Mouse (Mus musculus): Measurements from ENCODE around the gene Depdc5. TPM values are rescaled to one million over a fixed set of nuclear protein-coding genes. Genes with fewer than 3 reads are reported as not detected.

Depdc5 gene
- polyA plus RNA-seq, 1 experiment from 2014 or later, result 35.0 TPM

DNA sequence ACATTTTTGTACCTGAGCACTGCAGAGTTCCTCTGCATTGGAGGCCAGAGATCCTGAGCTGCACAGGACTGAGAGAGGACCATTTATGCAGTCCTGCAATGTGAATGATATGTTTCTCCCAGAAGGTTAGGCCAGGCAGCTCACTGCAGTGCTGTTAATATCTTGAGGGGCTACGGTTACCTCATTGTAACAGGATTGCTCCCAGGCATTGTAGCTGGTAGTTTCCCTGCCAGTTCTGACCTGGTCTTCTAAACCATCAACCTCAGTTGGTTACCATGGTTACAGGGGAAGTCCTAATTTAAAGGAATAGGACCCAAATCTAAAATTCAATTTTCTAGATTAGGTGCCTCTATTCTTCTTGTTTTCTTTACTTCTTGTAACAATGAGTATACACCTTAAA lies 121.9 kb downstream of the Depdc5 start:
- Histone ChIP-seq H3K4me2 (no peak overlapping the region), H3K27me3 (ENCODE audit: control insufficient read depth, insufficient read depth, low read length) (no peaks in the 10 kb centered on the region), H3K9ac (ENCODE audit: low read length) (no peak overlapping the region), H3K4me1 (ENCODE audit: control insufficient read depth, insufficient read depth, low read length) (no peaks in the 10 kb centered on the region), H3K27ac (ENCODE audit: low read depth, low read length) (no peak overlapping the region), H3K4me3 (ENCODE audit: low read depth, low read length) (no peak overlapping the region), H3K36me3 (ENCODE audit: control insufficient read depth, insufficient read depth, low read length) (peaks cover 15% of the 10 kb centered on the region), H3K9me3 (ENCODE audit: control insufficient read depth, low read length) (no peaks in the 10 kb centered on the region)
- 73% methylated on average over 1 of the region's 1 CpGs for WGBS
- ATAC-seq (ENCODE audit: low FRiP score) (no peak), DNase-seq (ENCODE audit: low spot score, missing footprints) (no peak)

DNA sequence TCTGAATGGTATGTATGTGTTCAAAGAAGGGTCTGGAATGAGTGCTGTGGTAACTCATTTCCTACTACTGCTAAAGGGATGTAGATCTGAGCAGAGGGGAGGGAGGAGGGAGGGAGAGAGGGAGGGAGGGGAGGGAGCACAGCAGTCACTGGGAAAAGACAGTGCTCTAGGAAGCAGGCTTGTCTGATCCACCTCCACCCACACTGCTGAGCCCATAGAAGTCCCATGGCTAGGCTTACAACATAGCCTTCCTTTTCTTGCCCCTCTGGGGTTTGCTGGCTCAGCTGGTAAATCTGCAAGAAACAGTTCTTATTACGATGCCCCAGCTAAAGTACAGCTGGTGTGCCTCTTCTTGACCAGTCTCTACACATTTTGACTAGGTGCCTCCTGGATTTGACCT lies 124.4 kb downstream of the Depdc5 start:
- Histone ChIP-seq H3K9me3 (ENCODE audit: control insufficient read depth, low read length) (no peaks in the 10 kb centered on the region), H3K27ac (ENCODE audit: low read depth, low read length) (no peak overlapping the region), H3K9ac (ENCODE audit: low read length) (no peak overlapping the region), H3K27me3 (ENCODE audit: control insufficient read depth, insufficient read depth, low read length) (no peaks in the 10 kb centered on the region), H3K4me3 (ENCODE audit: low read depth, low read length) (no peak overlapping the region), H3K4me1 (ENCODE audit: control insufficient read depth, insufficient read depth, low read length) (no peaks in the 10 kb centered on the region), H3K36me3 (ENCODE audit: control insufficient read depth, insufficient read depth, low read length) (peaks cover 7% of the 10 kb centered on the region; the same call in 1 of the 2 replicates), H3K4me2 (no peak overlapping the region)
- DNase-seq (ENCODE audit: low spot score, missing footprints) (no peak), ATAC-seq (ENCODE audit: low FRiP score) (no peak)
- WGBS, result 75% methylated on average over 1 of the region's 1 CpGs

DNA sequence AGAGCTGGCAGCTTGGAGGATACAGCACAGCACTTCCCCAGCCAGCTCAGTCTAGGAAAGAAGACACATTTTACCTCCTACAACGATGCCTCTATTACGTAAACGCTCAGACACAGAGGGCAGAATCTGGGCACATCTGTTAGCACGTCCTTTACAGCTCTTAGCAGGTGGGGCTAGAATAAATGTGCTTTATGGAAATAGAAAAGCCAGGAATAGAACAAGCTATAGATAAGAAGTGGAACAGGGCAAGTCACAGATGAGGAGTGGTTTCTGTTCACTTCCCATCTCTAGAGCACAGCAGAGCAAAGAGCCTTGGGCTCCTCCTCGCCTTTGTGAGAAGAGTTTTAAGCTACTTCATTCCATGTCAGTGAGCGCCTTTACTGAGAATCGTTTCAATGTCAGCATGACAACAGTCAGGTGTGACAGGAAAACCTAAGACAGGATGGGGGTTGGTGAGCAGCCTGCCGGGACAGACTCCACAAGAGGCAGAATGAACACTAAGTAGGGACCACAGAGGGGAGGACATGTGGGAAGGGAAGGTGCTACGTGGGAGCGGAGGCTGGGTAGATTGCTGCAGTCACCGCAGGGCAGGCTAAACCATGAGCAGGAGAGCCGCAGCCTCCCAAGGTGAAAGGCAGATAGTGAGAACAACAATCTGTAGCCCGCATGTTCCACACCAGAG lies 126.6 kb downstream of the Depdc5 start:
- no peaks in the 10 kb centered on the region for H3K4me1 ChIP-seq (ENCODE audit: control insufficient read depth, insufficient read depth, low read length)
- no peak overlapping the region for H3K27ac ChIP-seq (ENCODE audit: low read depth, low read length)
- H3K4me2 ChIP-seq, result no peak overlapping the region
- no peak overlapping the region for H3K4me3 ChIP-seq (ENCODE audit: low read depth, low read length)
- no peaks in the 10 kb centered on the region for H3K9me3 ChIP-seq (ENCODE audit: control insufficient read depth, low read length)
- H3K36me3 ChIP-seq (ENCODE audit: control insufficient read depth, insufficient read depth, low read length), result no peaks in the 10 kb centered on the region
- WGBS, result 85% methylated on average over 13 of the region's 13 CpGs
- no peak for ATAC-seq (ENCODE audit: low FRiP score)
- no peak for DNase-seq (ENCODE audit: low spot score, missing footprints)
- H3K9ac ChIP-seq (ENCODE audit: low read length), result no peak overlapping the region
- H3K27me3 ChIP-seq (ENCODE audit: control insufficient read depth, insufficient read depth, low read length), result no peaks in the 10 kb centered on the region

DNA sequence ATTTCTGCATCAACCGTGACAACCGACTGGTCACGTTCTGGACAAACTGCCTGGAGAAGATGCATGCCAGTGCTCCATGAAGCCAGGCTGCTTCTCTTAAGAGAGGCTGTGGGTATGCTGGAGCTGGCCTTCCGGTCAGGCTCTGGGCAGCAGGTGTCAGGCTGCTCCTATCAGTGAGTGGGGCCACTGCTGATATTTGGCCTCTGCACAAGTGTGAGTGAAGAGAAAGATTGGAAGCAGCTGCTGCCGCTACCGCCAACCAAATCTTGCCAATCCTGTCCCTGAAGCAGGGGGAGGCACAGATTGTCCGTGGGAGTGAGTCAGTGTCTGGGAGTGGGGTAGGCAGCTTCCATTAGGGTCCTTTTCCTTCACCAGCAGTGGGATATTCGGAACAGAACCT lies 127.7 kb downstream of the Depdc5 start:
- Histone ChIP-seq H3K27ac (ENCODE audit: low read depth, low read length) (no peak overlapping the region), H3K9ac (ENCODE audit: low read length) (no peak overlapping the region)

DNA sequence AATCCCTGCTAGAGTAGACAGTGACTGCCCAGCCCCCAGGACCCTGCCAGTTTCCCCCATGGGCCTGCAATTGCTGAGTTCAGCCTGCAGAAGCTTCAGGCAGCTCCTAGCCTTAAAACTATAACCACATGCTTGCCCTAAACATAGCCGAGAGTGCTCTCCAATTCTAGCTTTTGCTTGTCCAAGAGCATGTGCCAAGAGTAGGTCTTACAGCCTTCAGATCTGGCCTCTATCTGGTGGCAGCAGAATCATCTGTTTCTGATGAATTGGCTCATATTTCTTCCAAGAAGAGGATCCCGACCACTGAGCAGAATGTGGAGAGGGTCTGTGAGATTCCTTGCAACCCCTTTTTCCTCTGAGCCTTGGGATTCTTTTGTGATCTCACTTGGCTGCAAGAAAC lies 131.0 kb downstream of the Depdc5 start:
- WGBS, result 72% methylated on average over 2 of the region's 2 CpGs
- no peak overlapping the region for H3K9ac ChIP-seq (ENCODE audit: low read length)
- H3K4me2 ChIP-seq, result no peak overlapping the region
- no peaks in the 10 kb centered on the region for H3K27me3 ChIP-seq (ENCODE audit: control insufficient read depth, insufficient read depth, low read length)
- H3K4me3 ChIP-seq (ENCODE audit: low read depth, low read length), result no peak overlapping the region
- peaks cover 3% of the 10 kb centered on the region; the same call in 1 of the 2 replicates for H3K4me1 ChIP-seq (ENCODE audit: control insufficient read depth, insufficient read depth, low read length)
- no peak overlapping the region for H3K27ac ChIP-seq (ENCODE audit: low read depth, low read length)
- H3K9me3 ChIP-seq (ENCODE audit: control insufficient read depth, low read length), result no peaks in the 10 kb centered on the region
- no peaks in the 10 kb centered on the region for H3K36me3 ChIP-seq (ENCODE audit: control insufficient read depth, insufficient read depth, low read length)
- DNase-seq (ENCODE audit: low spot score, missing footprints) (no peak), ATAC-seq (ENCODE audit: low FRiP score) (no peak)

More for the DNA sequence above, 127.7 kb downstream of the Depdc5 start:
- H3K36me3 ChIP-seq (ENCODE audit: control insufficient read depth, insufficient read depth, low read length), result no peaks in the 10 kb centered on the region
- no peaks in the 10 kb centered on the region for H3K9me3 ChIP-seq (ENCODE audit: control insufficient read depth, low read length)
- H3K4me2 ChIP-seq, result no peak overlapping the region
- H3K4me3 ChIP-seq (ENCODE audit: low read depth, low read length), result no peak overlapping the region
- 83% methylated on average over 8 of the region's 8 CpGs for WGBS
- no peaks in the 10 kb centered on the region for H3K27me3 ChIP-seq (ENCODE audit: control insufficient read depth, insufficient read depth, low read length)
- DNase-seq (ENCODE audit: low spot score, missing footprints) (no peak), ATAC-seq (ENCODE audit: low FRiP score) (no peak)
- no peaks in the 10 kb centered on the region for H3K4me1 ChIP-seq (ENCODE audit: control insufficient read depth, insufficient read depth, low read length)

DNA sequence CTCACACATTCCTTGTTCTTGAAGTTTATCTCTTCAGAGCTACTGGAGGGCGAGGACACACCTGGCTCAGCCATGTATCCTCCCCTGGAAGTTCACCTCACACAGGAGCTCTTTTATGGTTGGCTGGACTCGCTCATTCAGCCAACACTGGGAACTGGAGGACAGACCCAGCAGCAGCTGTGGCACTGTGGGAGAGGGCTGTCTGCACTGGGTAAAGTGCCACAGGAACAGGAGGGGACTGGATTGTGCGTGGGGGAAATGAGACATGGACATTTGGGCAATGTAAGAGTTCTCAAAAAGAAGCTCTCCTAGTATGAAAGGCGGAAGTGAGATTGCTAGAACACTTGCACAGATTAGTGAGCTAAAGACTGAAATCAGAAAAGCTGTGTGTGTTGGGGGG lies 132.3 kb downstream of the Depdc5 start:
- Histone ChIP-seq H3K4me1 (ENCODE audit: control insufficient read depth, insufficient read depth, low read length) (peaks cover 3% of the 10 kb centered on the region; the same call in 1 of the 2 replicates), H3K9me3 (ENCODE audit: control insufficient read depth, low read length) (no peaks in the 10 kb centered on the region), H3K9ac (ENCODE audit: low read length) (no peak overlapping the region), H3K4me3 (ENCODE audit: low read depth, low read length) (no peak overlapping the region), H3K27me3 (ENCODE audit: control insufficient read depth, insufficient read depth, low read length) (no peaks in the 10 kb centered on the region), H3K36me3 (ENCODE audit: control insufficient read depth, insufficient read depth, low read length) (no peaks in the 10 kb centered on the region), H3K27ac (ENCODE audit: low read depth, low read length) (no peak overlapping the region), H3K4me2 (no peak overlapping the region)
- ATAC-seq (ENCODE audit: low FRiP score) (no peak), DNase-seq (ENCODE audit: low spot score, missing footprints) (no peak)
- WGBS, result 79% methylated on average over 4 of the region's 4 CpGs

DNA sequence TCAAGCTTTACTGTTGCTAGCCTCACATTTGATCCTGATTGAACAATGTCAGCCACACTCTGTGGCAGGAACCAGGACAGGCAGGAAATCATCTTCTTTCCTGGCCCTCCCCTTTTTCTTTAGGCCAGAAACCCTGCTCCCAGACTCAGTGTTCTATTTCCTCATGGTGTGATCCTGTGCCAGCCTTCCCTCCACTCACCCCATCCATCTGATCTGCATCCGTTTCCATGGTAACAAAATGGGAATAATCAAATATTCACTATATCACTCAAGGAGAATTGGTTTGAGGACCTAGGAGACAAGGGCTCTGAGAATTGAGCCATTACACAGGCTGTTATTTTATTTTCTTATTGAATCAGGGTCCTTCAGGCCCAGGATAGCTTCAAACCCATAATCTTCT lies 133.1 kb downstream of the Depdc5 start:
- Histone ChIP-seq H3K36me3 (ENCODE audit: control insufficient read depth, insufficient read depth, low read length) (no peaks in the 10 kb centered on the region), H3K9me3 (ENCODE audit: control insufficient read depth, low read length) (no peaks in the 10 kb centered on the region), H3K4me2 (no peak overlapping the region), H3K27me3 (ENCODE audit: control insufficient read depth, insufficient read depth, low read length) (no peaks in the 10 kb centered on the region), H3K9ac (ENCODE audit: low read length) (no peak overlapping the region), H3K4me3 (ENCODE audit: low read depth, low read length) (no peak overlapping the region), H3K27ac (ENCODE audit: low read depth, low read length) (no peak overlapping the region), H3K4me1 (ENCODE audit: control insufficient read depth, insufficient read depth, low read length) (peaks cover 3% of the 10 kb centered on the region; the same call in 1 of the 2 replicates)
- WGBS, result 83% methylated on average over 1 of the region's 1 CpGs
- no peak for DNase-seq (ENCODE audit: low spot score, missing footprints)
- ATAC-seq (ENCODE audit: low FRiP score), result no peak

DNA sequence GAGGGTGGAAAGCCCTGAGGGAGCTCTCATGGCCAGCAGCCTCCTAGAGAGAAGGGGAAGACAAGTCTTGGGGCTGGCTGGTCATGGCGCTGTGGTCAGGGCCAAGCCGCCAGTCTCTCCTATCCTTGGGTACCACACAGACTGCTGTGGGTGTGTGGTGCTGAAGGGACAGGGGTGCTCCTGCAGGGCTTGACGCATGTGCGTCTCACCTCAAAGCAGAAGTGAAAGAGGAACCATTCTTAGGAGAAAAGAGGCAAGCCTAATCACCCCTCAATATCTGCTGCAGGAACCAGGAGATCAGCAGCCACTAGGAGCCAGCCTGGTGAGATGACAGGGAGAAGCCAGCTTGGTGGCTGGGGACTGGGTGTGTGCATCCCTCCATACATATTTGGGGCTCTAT lies 134.2 kb downstream of the Depdc5 start:
- H3K9ac ChIP-seq (ENCODE audit: low read length), result no peak overlapping the region
- ATAC-seq (ENCODE audit: low FRiP score) (no peak), DNase-seq (ENCODE audit: low spot score, missing footprints) (no peak)
- H3K4me1 ChIP-seq (ENCODE audit: control insufficient read depth, insufficient read depth, low read length), result peaks cover 3% of the 10 kb centered on the region; the same call in 1 of the 2 replicates
- no peaks in the 10 kb centered on the region for H3K27me3 ChIP-seq (ENCODE audit: control insufficient read depth, insufficient read depth, low read length)
- no peak overlapping the region for H3K4me2 ChIP-seq
- H3K27ac ChIP-seq (ENCODE audit: low read depth, low read length), result no peak overlapping the region
- H3K9me3 ChIP-seq (ENCODE audit: control insufficient read depth, low read length), result no peaks in the 10 kb centered on the region
- H3K36me3 ChIP-seq (ENCODE audit: control insufficient read depth, insufficient read depth, low read length), result no peaks in the 10 kb centered on the region
- no peak overlapping the region for H3K4me3 ChIP-seq (ENCODE audit: low read depth, low read length)
- WGBS, result 50% methylated on average over 4 of the region's 4 CpGs

DNA sequence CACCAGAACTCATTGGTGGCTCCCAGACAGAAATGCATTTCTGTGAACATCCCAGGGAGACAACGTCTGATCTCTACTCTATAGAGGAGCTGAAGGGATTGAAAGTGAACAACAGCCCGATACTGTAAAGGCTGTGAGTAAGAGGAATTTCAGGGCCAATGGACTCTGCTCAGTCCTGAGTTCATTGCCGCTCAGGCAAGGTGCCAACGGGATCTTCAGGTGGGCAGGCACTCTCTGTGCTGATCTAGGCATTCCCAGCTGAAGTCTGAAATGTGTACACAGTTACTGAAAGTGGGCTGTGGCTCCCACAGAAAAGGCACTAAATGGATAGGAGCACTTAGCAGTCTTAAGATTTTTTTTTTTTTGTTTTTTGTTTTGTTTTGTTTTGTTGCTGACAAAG lies 135.3 kb downstream of the Depdc5 start:
- WGBS, result 83% methylated on average over 4 of the region's 4 CpGs
- H3K27me3 ChIP-seq (ENCODE audit: control insufficient read depth, insufficient read depth, low read length), result no peaks in the 10 kb centered on the region

More for the DNA sequence above, 135.3 kb downstream of the Depdc5 start:
- ATAC-seq (ENCODE audit: low FRiP score) (no peak), DNase-seq (ENCODE audit: low spot score, missing footprints) (no peak)
- Histone ChIP-seq H3K27ac (ENCODE audit: low read depth, low read length) (no peak overlapping the region), H3K36me3 (ENCODE audit: control insufficient read depth, insufficient read depth, low read length) (no peaks in the 10 kb centered on the region), H3K9ac (ENCODE audit: low read length) (no peak overlapping the region), H3K4me2 (no peak overlapping the region), H3K4me1 (ENCODE audit: control insufficient read depth, insufficient read depth, low read length) (peaks cover 3% of the 10 kb centered on the region; the same call in 1 of the 2 replicates), H3K9me3 (ENCODE audit: control insufficient read depth, low read length) (no peaks in the 10 kb centered on the region), H3K4me3 (ENCODE audit: low read depth, low read length) (no peak overlapping the region)
